Mouse (Mus musculus) urinary bladder, postnatal 25 days (tissue): ENCODE measurements at regions not wholly inside any gene's neighbourhood (a gene's known extent, or its start where the extent isn't known, plus 50 kb on each side); places are given as distances from the start of the nearest gene placed in this dataset.

Experiments
- DNase-seq: peaks from one replicate; pipeline ENCODE4 v3.0.0; 2022; ENCODE audit warnings: low spot score

DNA sequence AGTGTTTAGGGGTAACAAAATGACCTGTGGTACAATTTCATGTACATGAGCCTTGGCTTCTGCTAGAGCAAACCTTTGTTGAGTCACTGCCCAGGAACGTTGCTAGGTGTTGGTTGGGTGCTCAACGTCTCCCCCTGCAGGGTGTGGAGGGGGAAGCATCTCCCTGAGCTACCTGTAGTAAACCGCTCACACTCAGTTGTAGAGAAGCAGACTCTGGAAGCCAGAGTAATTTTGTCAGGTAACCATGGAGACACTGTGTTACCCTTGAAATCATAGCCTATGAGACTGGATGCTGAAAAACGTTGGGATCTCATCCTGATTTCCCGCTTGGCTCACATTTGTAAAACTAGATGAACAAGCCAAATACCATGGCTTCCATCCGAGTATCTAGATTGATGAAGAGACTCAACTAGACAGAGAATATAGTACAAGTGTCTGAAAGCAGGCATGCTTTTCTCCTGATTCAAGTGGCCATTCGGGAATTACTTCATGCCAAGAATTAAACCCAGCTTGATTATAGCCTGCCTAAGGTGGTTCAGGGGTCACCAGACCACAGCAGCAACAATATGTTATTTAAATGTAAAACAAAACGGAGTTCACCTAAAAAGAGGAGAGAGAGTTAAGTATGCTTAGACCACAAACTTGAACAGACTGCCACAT is 63.7 kb upstream of the Ctla4 start:
- peak; percentile 62 for DNase-seq

DNA sequence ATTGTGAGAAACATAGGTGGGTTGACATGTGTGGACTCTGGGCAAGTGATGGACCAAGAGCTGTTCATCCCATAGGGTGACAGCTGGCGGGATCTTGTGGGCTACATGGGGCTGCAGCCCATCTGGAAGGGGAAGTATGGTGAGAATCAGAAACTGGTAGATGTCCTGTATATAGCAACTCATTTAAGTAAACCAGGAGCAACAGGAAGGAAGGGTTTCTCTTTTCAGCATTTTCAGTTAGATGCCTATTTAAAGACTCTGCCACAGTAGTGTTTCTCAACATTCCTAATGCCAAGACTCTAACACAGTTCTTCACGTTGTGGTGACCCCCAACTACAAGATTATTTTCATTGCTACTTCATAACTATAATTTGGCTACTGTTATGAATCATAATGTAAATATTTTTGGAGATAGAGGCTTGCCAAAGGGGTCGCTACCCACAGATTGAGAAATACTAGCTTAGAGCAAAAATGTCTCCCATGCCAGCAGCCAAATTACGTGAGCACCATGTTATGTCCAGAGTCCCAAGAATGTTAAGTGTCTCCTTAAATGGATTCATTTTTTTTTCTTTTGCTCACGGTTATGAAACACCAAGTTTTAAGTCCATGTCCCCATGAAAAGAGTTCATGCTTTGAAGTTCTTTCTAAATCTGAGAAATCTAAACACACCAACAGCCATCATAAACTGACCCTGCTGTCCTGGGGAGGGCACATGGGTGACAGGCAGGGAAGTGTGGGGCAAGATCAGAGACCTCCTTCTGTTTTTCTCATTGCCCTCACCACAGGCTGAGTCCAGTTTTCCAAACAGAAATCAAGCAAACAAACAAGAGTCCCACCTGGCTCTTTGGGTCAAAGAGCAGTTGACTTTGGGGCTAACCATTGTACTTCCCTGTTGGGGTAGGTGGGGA is 62.3 kb upstream of the Ctla4 start:
- DNase-seq: no peak

GRCm38 (mm10) chr1:60825256-60826186 is 61.3 kb upstream of the Ctla4 start:
- no peak for DNase-seq

GRCm38 (mm10) chr1:60826981-60827380 is 59.8 kb upstream of the Ctla4 start:
- DNase-seq: no peak

DNA sequence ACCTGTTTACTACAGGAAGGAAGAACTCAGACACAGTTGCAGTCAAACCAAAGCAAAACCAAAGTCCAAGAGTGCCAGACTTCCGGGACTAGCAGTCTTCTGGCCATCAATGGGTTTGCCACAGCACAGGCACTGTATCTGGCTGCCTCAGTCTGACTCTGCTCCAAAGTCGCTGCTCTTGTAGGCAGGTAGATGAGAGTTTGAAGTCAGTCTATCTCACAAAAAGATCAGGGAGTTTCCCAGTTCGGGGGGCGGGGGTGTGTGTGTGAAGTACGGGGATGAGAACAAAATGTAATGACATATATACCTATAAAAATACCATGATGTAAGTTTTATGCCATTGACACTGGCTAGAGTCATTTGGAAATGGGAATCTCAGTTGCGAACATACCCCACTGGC is 58.6 kb upstream of the Ctla4 start:
- DNase-seq: no peak

GRCm38 (mm10) chr1:60829849-60830248 is 57.0 kb upstream of the Ctla4 start:
- DNase-seq: no peak

GRCm38 (mm10) chr1:60833668-60834067 is 53.1 kb upstream of the Ctla4 start:
- no peak for DNase-seq
